Mouse (Mus musculus) heart, postnatal 0 days (tissue): Measurements from ENCODE around the gene Mindy4. TPM values are rescaled to one million over a fixed set of nuclear protein-coding genes. Genes with fewer than 3 reads are reported as not detected.

ENCODE experiments used
- ATAC-seq: fragments of 200-750 bp; cut with Nextera tagmentation; 2 replicates; pipeline ENCODE4 v1.8.0; 2017; ENCODE audit warnings: low read depth, moderate number of reproducible peaks, moderate library complexity; ENCODE audit not compliant: insufficient read depth
- DNase-seq: peaks from one replicate; pipeline ENCODE4 v3.0.0-alpha.2; 2016; ENCODE audit warnings: low spot score
- H3K27ac ChIP-seq: fragments of 300-500 bp; sonication (generic); 2 replicates; pipeline ENCODE4 v1.5.1; 2014; ENCODE audit warnings: low read depth, mild to moderate bottlenecking
- H3K27me3 ChIP-seq: fragments of 300-500 bp; sonication (generic); 2 replicates; pipeline ENCODE4 v1.6.1; 2014; ENCODE audit warnings: low read length, mixed read lengths; ENCODE audit not compliant: control insufficient read depth, insufficient read depth
- H3K36me3 ChIP-seq: fragments of 300-500 bp; sonication (generic); replicated peaks from 2 replicates; pipeline ENCODE4 v1.6.1; 2014; ENCODE audit warnings: low read length, mixed read lengths; ENCODE audit not compliant: control insufficient read depth, insufficient read depth
- H3K4me1 ChIP-seq: fragments of 300-500 bp; sonication (generic); 2 replicates; pipeline ENCODE4 v1.6.1; 2014; ENCODE audit warnings: antibody characterized with exemption; ENCODE audit not compliant: control insufficient read depth, insufficient read depth
- H3K4me2 ChIP-seq: fragments of 300-500 bp; sonication (generic); 2 replicates; pipeline ENCODE4 v1.6.1; 2014; ENCODE audit warnings: low read depth, mild to moderate bottlenecking, low read length, moderate library complexity
- H3K4me3 ChIP-seq: fragments of 300-500 bp; sonication (generic); 2 replicates; pipeline ENCODE4 v1.5.1; 2014; ENCODE audit warnings: low read depth, low read length
- H3K9ac ChIP-seq: fragments of 300-500 bp; sonication (generic); replicated peaks from 2 replicates; pipeline ENCODE4 v1.6.1; 2014; ENCODE audit warnings: low read depth, low read length, mixed read lengths
- H3K9me3 ChIP-seq: fragments of 300-500 bp; sonication (generic); replicated peaks from 2 replicates; pipeline ENCODE4 v1.6.1; 2016; ENCODE audit warnings: low read length; ENCODE audit not compliant: control insufficient read depth
- CTCF ChIP-seq: IDR thresholded peaks from 2 replicates; pipeline ENCODE4 v1.5.1; 2016; ENCODE audit warnings: antibody characterized with exemption, control low read depth, low read depth
- EP300 ChIP-seq: IDR thresholded peaks from 2 replicates; pipeline ENCODE4 v1.6.1; 2016; ENCODE audit warnings: antibody characterized with exemption, low read depth
- WGBS: fragments of 180-500 bp; shearing (Covaris S2); extraction: QIAGEN DNeasy Blood & Tissue Kit; methylation state at CpG from one replicate; pipeline ENCODE4 v1.1.7; 2014; 5-methylcytosine and 5-hydroxymethylcytosine counted together
- polyA plus RNA-seq: library from polyadenylated mRNA; unstranded; fragments of >200 nt; fragmentation: Nextera tagmentation; extraction: Ambion mirVana; gene quantifications from 2 replicates; pipeline ENCODE4 v1.2.1, GENCODE M21; 2015
- total RNA-seq: library from RNA; depleted of rRNA; stranded (reverse); fragments of >200 nt; gene quantifications from 2 replicates; pipeline ENCODE4 v1.2.3, GENCODE M21; 2014; ENCODE audit warnings: low replicate concordance

Mindy4 gene
- total and polyA plus RNA-seq, 2 experiments from 2014 or later, result 3.9 to 31.2 TPM

GRCm38 (mm10) chr6:55189406-55189805, 13.8 kb upstream of the Mindy4 start:
- no peak for ATAC-seq
- Histone ChIP-seq H3K36me3 (no peaks in the 10 kb centered on the region), H3K27me3 (no peaks in the 10 kb centered on the region), H3K4me3 (no peak overlapping the region), H3K27ac (no peak overlapping the region), H3K4me1 (no peaks in the 10 kb centered on the region), H3K4me2 (no peak overlapping the region), H3K9me3 (no peaks in the 10 kb centered on the region), H3K9ac (no peak overlapping the region)
- no peak for DNase-seq
- TF ChIP-seq CTCF (no peak), EP300 (no peak)

GRCm38 (mm10) chr6:55191537-55191936, 11.6 kb upstream of the Mindy4 start:
- WGBS, result 36% methylated on average over 4 of the region's 4 CpGs
- TF ChIP-seq CTCF (no peak), EP300 (no peak)
- no peak overlapping the region for H3K27ac ChIP-seq
- H3K27me3 ChIP-seq, result no peaks in the 10 kb centered on the region
- no peaks in the 10 kb centered on the region for H3K9me3 ChIP-seq
- H3K36me3 ChIP-seq, result no peaks in the 10 kb centered on the region
- no peak overlapping the region for H3K9ac ChIP-seq
- ATAC-seq (no peak), DNase-seq (no peak)
- no peaks in the 10 kb centered on the region for H3K4me1 ChIP-seq
- H3K4me2 ChIP-seq, result no peak overlapping the region
- no peak overlapping the region for H3K4me3 ChIP-seq

GRCm38 (mm10) chr6:55193171-55193570, 10.0 kb upstream of the Mindy4 start:
- no peak for ATAC-seq
- no peak overlapping the region for H3K9ac ChIP-seq
- no peaks in the 10 kb centered on the region for H3K9me3 ChIP-seq
- H3K4me1 ChIP-seq, result no peaks in the 10 kb centered on the region
- no peak for TF ChIP-seq EP300
- no peak for TF ChIP-seq CTCF
- H3K4me3 ChIP-seq, result no peak overlapping the region
- no peak for DNase-seq
- H3K27ac ChIP-seq, result no peak overlapping the region
- 85% methylated on average over 3 of the region's 3 CpGs for WGBS
- H3K36me3 ChIP-seq, result no peaks in the 10 kb centered on the region
- no peaks in the 10 kb centered on the region for H3K27me3 ChIP-seq
- no peak overlapping the region for H3K4me2 ChIP-seq

- Histone ChIP-seq H3K4me1 (peaks cover 3% of the 10 kb centered on the region; the same call in 1 of the 2 replicates), H3K4me2 (no peak overlapping the region), H3K27me3 (no peaks in the 10 kb centered on the region), H3K36me3 (no peaks in the 10 kb centered on the region), H3K9me3 (no peaks in the 10 kb centered on the region), H3K4me3 (no peak overlapping the region), H3K9ac (no peak overlapping the region), H3K27ac (no peak overlapping the region)
- no peak for TF ChIP-seq EP300
- no peak for TF ChIP-seq CTCF
- ATAC-seq, result no peak
- no peak for DNase-seq
- 76% methylated on average over 3 of the region's 3 CpGs for WGBS
Measured at GRCm38 (mm10) chr6:55199047-55199446, 4.1 kb upstream of the Mindy4 start.

- WGBS, result 71% methylated on average over 3 of the region's 3 CpGs
- no peak for TF ChIP-seq EP300
- TF ChIP-seq CTCF, result no peak
- H3K4me3 ChIP-seq, result peak overlapping the region; percentile 61
- no peaks in the 10 kb centered on the region for H3K9me3 ChIP-seq
- peak overlapping the region; percentile 72 for H3K4me2 ChIP-seq
- H3K4me1 ChIP-seq, result peaks cover 9% of the 10 kb centered on the region; the same call in 1 of the 2 replicates
- peak overlapping the region; percentile 76 for H3K27ac ChIP-seq
- peak overlapping the region; percentile 14; the same call in 1 of the 2 replicates for H3K9ac ChIP-seq
- H3K27me3 ChIP-seq, result no peaks in the 10 kb centered on the region
- no peak for ATAC-seq
- DNase-seq, result no peak
- no peaks in the 10 kb centered on the region for H3K36me3 ChIP-seq
Measured at GRCm38 (mm10) chr6:55203931-55204330, 748 bp downstream of the Mindy4 start.

GRCm38 (mm10) chr6:55207786-55208185, 4.6 kb downstream of the Mindy4 start:
- no peak for DNase-seq
- Histone ChIP-seq H3K4me2 (no peak overlapping the region), H3K9ac (no peak overlapping the region), H3K36me3 (peaks cover 3% of the 10 kb centered on the region; the same call in 1 of the 2 replicates), H3K27me3 (no peaks in the 10 kb centered on the region), H3K4me3 (no peak overlapping the region), H3K9me3 (no peaks in the 10 kb centered on the region), H3K4me1 (peaks cover 9% of the 10 kb centered on the region; the same call in 1 of the 2 replicates), H3K27ac (no peak overlapping the region)
- TF ChIP-seq CTCF, result no peak
- ATAC-seq, result no peak
- 76% methylated on average over 8 of the region's 8 CpGs for WGBS
